Mouse (Mus musculus): ENCODE measurements around the gene Rpap1. TPM values are rescaled to one million over a fixed set of nuclear protein-coding genes. Genes with fewer than 3 reads are reported as not detected.
"Not testable (repeated sequence)": the region's sequence is repeated elsewhere in the genome, so short reads cannot be mapped to it uniquely, and the experiment has no call there.

Rpap1 gene
- total RNA-seq, 1 experiment from 2014 or later: 10.5 TPM

DNA sequence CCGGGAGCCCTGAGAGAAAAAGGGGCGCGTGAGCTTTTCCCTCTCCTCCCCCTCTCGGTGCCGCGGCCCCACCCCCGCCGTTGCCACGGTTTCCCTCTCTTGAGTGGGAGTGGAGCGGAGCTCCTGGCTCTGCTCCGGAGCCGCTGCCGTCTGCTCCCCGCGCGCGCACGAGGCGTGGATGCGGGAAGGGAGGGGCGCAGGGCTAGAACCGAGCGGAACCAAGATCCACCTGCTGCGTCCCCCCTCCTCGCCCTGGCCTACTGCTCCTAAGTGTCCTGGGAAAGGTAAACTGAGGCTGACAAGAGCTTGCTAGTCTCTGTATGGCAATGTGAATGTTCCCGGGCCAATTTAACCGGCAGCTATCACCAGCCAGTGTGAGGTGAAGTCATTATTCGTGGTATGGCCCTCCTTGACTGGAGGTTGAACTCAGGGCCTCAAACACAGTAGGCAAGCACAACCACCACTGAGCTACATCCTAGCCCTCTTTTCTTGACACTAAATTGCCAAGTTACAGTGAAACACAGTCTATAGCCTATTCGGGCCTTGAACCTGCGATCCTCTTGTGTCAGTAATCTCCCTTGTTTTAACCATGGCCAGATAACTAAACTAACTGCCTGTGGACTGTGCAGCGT lies 44.0 kb downstream of the Rpap1 start:
- no peak for ATAC-seq (ENCODE audit: extremely low read depth, insufficient number of reproducible peaks, low FRiP score, poor library complexity, severe bottlenecking)

GRCm38 (mm10) chr2:119742461-119743175 lies 44.7 kb downstream of the Rpap1 start:
- no peak for ATAC-seq (ENCODE audit: extremely low read depth, insufficient number of reproducible peaks, low FRiP score, poor library complexity, severe bottlenecking)

DNA sequence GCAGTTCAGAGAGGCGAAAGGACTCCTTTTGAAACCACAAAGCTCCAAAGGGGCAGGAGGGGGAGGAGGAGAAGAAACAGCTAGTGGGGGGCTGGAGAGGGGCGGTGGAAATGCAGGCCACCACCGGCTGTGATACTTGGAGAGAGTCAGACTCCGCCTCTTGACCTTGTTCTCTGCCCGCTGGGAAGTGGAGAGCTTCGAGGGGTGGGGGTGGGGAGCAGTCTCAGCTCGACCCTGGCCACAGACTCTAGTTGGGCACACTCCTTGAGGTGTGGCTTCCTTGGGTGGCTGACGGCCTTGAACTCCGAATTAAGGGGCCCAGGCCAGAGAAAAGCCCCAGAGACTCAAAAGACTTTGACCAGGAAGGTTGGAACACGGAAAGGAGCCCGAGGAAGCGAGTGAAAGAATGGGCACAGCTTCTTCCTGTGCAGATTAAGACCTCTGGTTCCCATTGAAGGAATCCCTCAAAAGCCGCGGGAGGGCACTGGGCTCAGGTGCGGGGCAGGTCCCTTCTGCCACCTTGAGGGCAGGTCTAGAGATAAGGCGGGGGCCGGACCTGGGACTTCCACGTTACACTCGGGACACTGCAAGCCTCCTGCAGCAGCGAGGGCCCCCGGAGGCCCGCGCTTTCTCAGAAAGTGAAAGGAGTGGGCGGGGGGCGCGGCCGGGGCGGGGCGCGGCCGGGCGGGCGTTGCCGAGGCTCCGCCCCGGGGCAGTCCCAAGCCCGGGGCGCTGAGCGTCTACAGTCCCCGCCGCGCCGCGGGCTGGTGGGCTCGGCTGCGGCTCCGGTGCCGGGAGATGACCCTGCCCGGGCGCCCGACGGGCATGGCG lies 45.5 kb downstream of the Rpap1 start, which contains the start of gene Itpka:
Gene Itpka (plus strand): TSS at position 757 of the 831 bp plus-strand sequence.
- ATAC-seq (ENCODE audit: extremely low read depth, insufficient number of reproducible peaks, low FRiP score, poor library complexity, severe bottlenecking): peak; percentile 36

DNA sequence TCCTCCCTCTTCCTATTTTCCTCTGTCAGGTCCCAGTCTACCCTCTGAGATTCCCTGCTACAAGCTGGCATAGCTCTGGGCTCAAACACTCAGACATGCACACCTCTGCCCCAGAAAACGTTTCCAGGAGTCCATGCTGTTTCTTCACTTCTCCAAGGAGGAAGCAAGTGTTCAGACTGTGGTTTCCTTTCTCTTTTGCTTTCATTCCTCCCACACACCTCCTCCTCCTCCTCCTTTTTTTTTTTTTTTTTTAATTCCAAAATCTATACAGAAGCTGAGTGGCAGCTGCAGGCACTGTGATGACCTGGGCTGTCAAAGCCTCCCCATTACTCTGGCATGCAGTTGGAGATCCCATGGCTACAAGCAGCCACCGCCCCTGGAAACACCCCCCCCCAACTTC lies 46.8 kb downstream of the Rpap1 start:
- no peak for ATAC-seq (ENCODE audit: extremely low read depth, insufficient number of reproducible peaks, low FRiP score, poor library complexity, severe bottlenecking)

- ATAC-seq (ENCODE audit: extremely low read depth, insufficient number of reproducible peaks, low FRiP score, poor library complexity, severe bottlenecking): no peak
These were observed 50.2 kb downstream of the Rpap1 start for GRCm38 (mm10) chr2:119737124-119737523.

- ATAC-seq (ENCODE audit: extremely low read depth, insufficient number of reproducible peaks, low FRiP score, poor library complexity, severe bottlenecking): no peak
These were observed 56.6 kb downstream of the Rpap1 start for GRCm38 (mm10) chr2:119730735-119731134.

- no peak for ATAC-seq (ENCODE audit: extremely low read depth, insufficient number of reproducible peaks, low FRiP score, poor library complexity, severe bottlenecking)
These were observed 59.4 kb downstream of the Rpap1 start for GRCm38 (mm10) chr2:119727762-119728416.

DNA sequence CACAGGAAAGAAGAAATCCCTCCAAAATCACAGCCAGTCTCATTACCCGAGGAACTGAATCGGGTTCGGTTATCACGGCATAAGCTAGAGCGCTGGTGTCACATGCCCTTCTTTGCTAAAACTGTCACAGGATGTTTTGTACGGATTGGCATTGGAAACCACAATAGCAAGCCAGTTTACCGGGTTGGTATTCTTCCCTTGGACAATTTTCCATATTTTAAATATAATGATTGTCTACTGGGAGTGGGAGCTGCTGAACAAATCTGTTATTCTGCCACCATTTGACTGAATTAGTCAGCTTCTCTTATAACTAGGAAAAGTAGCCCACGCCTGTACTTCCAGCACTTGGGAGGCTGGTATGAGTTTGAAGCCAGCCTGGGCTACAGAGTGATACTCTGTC lies 66.3 kb downstream of the Rpap1 start:
- no peak for ATAC-seq (ENCODE audit: extremely low read depth, insufficient number of reproducible peaks, low FRiP score, poor library complexity, severe bottlenecking)

DNA sequence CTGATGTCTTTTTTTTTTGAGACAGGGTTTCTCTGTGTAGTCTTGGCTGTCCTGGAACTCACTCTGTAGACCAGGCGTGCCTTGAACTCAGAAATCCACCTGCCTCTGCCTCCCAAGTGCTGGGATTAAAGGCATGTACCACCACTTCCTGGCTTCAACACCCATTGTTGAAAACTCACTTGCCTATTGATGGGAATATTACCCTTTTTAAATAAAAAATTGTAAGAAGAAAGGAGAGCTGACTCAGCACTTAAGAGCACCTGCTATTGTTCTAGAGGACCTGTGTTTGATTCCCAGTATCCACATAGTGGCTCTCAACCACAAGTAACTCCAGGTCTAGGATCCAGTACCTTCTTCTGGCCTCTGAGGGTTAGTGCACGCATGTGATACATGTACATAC lies 71.5 kb downstream of the Rpap1 start:
- ATAC-seq (ENCODE audit: extremely low read depth, insufficient number of reproducible peaks, low FRiP score, poor library complexity, severe bottlenecking): not testable (repeated sequence)

Other genes with a start within 250 kb of the Rpap1 start
- gene Exd1, start 239.9 kb downstream of the Rpap1 start, total RNA-seq (2017): 0.12 TPM in 2 replicates
- 143 and 172 TPM in 2 replicates for gene Chp1, start 239.8 kb downstream of the Rpap1 start, total RNA-seq (2017)
- 2.8 TPM in 2 replicates for gene Nusap1, start 169.2 kb downstream of the Rpap1 start, total RNA-seq (2017)
- gene Oip5, start 169.1 kb downstream of the Rpap1 start, total RNA-seq (2017): 1.2 and 1.8 TPM in 2 replicates
- gene Ndufaf1, start 124.7 kb downstream of the Rpap1 start, total RNA-seq (2017): 14.0 and 20.1 TPM in 2 replicates
- gene Rtf1, start 112.5 kb downstream of the Rpap1 start, total RNA-seq (2017): 34.7 and 36.4 TPM in 2 replicates
- 0.37 and 0.70 TPM in 2 replicates for gene Itpka, start 45.2 kb downstream of the Rpap1 start, total RNA-seq (2017)
- gene Ltk, start 27.1 kb downstream of the Rpap1 start, total RNA-seq (2017): 2.3 and 2.4 TPM in 2 replicates
- 0.12 TPM in 1 of 2 replicates, not detected in the other for gene Tyro3, start 10.2 kb upstream of the Rpap1 start, total RNA-seq (2017)
- gene Mga, start 109.7 kb upstream of the Rpap1 start, total RNA-seq (2017): 106 and 110 TPM in 2 replicates
- gene Mapkbp1, start 185.2 kb upstream of the Rpap1 start, total RNA-seq (2017): 4.1 and 4.8 TPM in 2 replicates
- gene Jmjd7, start 239.9 kb upstream of the Rpap1 start, total RNA-seq (2017): 1.5 and 3.2 TPM in 2 replicates
- 3.1 and 5.9 TPM in 2 replicates for gene Gm28042, start 240.0 kb upstream of the Rpap1 start, total RNA-seq (2017)
- gene Pla2g4b, start 245.9 kb upstream of the Rpap1 start, total RNA-seq (2017): 4.8 and 8.0 TPM in 2 replicates